Mouse (Mus musculus) lung, postnatal 0 days (tissue): Measurements from ENCODE around the gene Dnaic2.

ENCODE experiments used
- CTCF ChIP-seq: IDR thresholded peaks from 2 replicates; pipeline ENCODE4 v1.5.1; 2016; ENCODE audit warnings: antibody characterized with exemption, mild to moderate bottlenecking
- EP300 ChIP-seq: IDR thresholded peaks from 2 replicates; pipeline ENCODE4 v1.6.1; 2016; ENCODE audit warnings: antibody characterized with exemption, mild to moderate bottlenecking, control low read depth

DNA sequence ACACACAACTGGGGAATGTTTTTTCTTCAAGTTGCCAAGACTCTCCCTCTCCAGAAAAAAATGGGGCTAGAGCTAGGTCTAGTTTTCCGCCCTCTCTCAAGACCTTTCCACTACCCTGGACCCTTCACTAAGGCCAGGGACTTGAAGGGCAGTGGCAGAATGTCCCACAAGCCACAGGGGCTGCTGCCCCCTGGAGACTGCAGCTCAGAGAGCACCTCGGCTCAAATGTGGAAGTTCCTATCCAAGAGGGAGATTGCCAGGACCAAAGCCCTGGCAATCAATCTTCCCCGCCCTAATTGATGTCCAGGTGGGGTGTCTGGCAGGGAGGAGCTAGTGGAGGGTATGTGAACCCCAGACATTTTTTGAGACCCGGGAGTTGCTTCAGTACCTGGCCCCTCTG is 63.6 kb downstream of the Dnaic2 start:
- TF ChIP-seq CTCF (peak; percentile 39), EP300 (no peak)
